16 mouse cellular contexts compared by ENCODE assay signal in genomic region chr2:179891048-179891447, GRCm38 (mm10).
"Had no signal": no experiment of that assay in that cellular context is flagged by ENCODE, and none has a peak within 500 bp of the region (broad histone marks: within the 10 kb centered on the region; RNA-seq: fewer than 3 reads in every experiment).

No protein-coding gene starts in this region.

- H3K36me3 ChIP-seq: liver, embryonic 13.5 days had no signal

- H3K27me3 ChIP-seq: liver, embryonic 13.5 days; midbrain, embryonic 13.5 days had no signal

- H3K9ac ChIP-seq: liver, embryonic 13.5 days; midbrain, embryonic 13.5 days had no signal

- DNase-seq: kidney, adult 18-20 months; kidney, postnatal 10 days; layer of hippocampus, postnatal 36 days; liver, embryonic 13.5 days; lung, adult 2 months; lung, postnatal 14 days; lung, postnatal 4 days; thymus, adult 2 months; thymus, postnatal 14 days; thymus, postnatal 4 days had no signal

- H3K4me1 ChIP-seq: liver, embryonic 13.5 days; midbrain, embryonic 13.5 days had no signal

- H3K9me3 ChIP-seq: liver, embryonic 13.5 days; midbrain, embryonic 13.5 days had no signal

- H3K27ac ChIP-seq: left cerebral cortex, adult 2 months; liver, embryonic 13.5 days; midbrain, embryonic 13.5 days; stomach, postnatal 0 days had no signal

- ATAC-seq: inflammation-experienced regulatory T-cells, adult 6 months; intestine, embryonic 16.5 days; midbrain, embryonic 13.5 days; midbrain, embryonic 16.5 days had no signal

- H3K4me2 ChIP-seq: liver, embryonic 13.5 days; midbrain, embryonic 13.5 days had no signal

- H3K4me3 ChIP-seq: left cerebral cortex, adult 2 months; liver, embryonic 13.5 days; midbrain, embryonic 13.5 days had no signal
